Mouse (Mus musculus): ENCODE results near the gene H2-Q4. TPM values are rescaled to one million over a fixed set of nuclear protein-coding genes. Genes with fewer than 3 reads are reported as not detected.
A peak's percentile ranks its signal among the peaks of the same experiment; 100 is the strongest.
"Not testable (repeated sequence)": the region's sequence is repeated elsewhere in the genome, so short reads cannot be mapped to it uniquely, and the experiment has no call there.

Gene H2-Q4
- total RNA-seq, 2 experiments from 2014 or later, result 1.7 to 2.3 TPM

DNA sequence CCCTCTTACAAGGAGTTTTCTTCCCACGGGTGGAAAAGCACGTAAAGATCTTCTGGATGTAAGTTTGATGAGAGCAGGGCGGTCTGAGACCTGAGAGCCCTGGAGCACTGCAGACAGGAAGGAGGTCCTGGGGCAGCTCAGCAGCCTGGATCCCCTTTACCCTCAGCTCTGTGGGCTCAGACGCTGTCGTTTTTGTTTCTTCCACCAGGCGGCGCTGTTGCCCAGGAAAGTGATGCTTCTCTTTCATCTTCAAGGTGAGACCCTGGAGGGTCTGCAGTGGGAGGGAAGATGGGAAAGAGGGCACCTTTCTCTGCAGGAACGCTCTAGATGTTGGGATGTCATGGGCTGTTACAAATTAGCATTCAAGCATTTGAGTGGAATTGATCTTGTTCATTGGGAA, 55.4 kb downstream of the H2-Q4 start:
- DNase-seq (ENCODE audit: low spot score in 2 of 2), result not testable (repeated sequence)

More for the DNA sequence above, 55.4 kb downstream of the H2-Q4 start:
- not testable (repeated sequence) for H3K27ac ChIP-seq, H3K4me3 ChIP-seq
- peak; percentile 73 for TF ChIP-seq CTCF (conservative IDR thresholded peaks at IDR 0.05)

Other genes with a start within 250 kb of the H2-Q4 start
- gene Apom, start 247.6 kb upstream of the H2-Q4 start, total RNA-seq (2021), result under 1 TPM; 0.37 to 0.49 TPM
- 100 to 1,000 TPM; 320 to 334 TPM for gene Bag6, start 244.4 kb upstream of the H2-Q4 start, total RNA-seq (2021)
- 100 to 1,000 TPM; 339 to 370 TPM for gene Prrc2a, start 214.7 kb upstream of the H2-Q4 start, total RNA-seq (2021)
- gene Aif1, start 203.5 kb upstream of the H2-Q4 start, total RNA-seq (2021), result 10 to 100 TPM; 11.1 to 11.8 TPM
- gene Lst1, start 191.2 kb upstream of the H2-Q4 start, total RNA-seq (2021), result 1 to 10 TPM; 6.2 to 8.6 TPM
- gene Ltb, start 185.2 kb upstream of the H2-Q4 start, total RNA-seq (2021), result under 1 TPM; 0.76 to 0.77 TPM
- gene Tnf, start 177.6 kb upstream of the H2-Q4 start, total RNA-seq (2021), result not detected
- under 1 TPM; 0.54 to 0.59 TPM for gene Lta, start 174.3 kb upstream of the H2-Q4 start, total RNA-seq (2021)
- gene Gm16181, start 158.8 kb upstream of the H2-Q4 start, total RNA-seq (2021), result not detected
- 100 to 1,000 TPM; 615 to 646 TPM for gene Atp6v1g2, start 146.0 kb upstream of the H2-Q4 start, total RNA-seq (2021)
- gene Nfkbil1, start 143.8 kb upstream of the H2-Q4 start, total RNA-seq (2021), result 10 to 100 TPM; 13.3 to 15.1 TPM
- gene Ddx39b, start 137.9 kb upstream of the H2-Q4 start, total RNA-seq (2021), result 100 to 1,000 TPM; 230 to 239 TPM
- 10 to 100 TPM; 15.7 to 21.2 TPM for gene H2-D1, start 116.9 kb upstream of the H2-Q4 start, total RNA-seq (2021)
- gene H2-Q1, start 59.2 kb upstream of the H2-Q4 start, total RNA-seq (2021), result under 1 TPM; 0.13 to 0.47 TPM
- gene H2-Q2, start 37.4 kb upstream of the H2-Q4 start, total RNA-seq (2021), result under 1 TPM in 1 of 2 experiments, not detected in 1; 0.38 TPM
- gene H2-Q6, start 45.2 kb downstream of the H2-Q4 start, total RNA-seq (2021), result not detected
- under 1 TPM; 0.69 to 0.79 TPM for gene H2-Q7, start 59.5 kb downstream of the H2-Q4 start, total RNA-seq (2021)
- under 1 TPM; 0.12 to 0.15 TPM for gene H2-Q10, start 90.5 kb downstream of the H2-Q4 start, total RNA-seq (2021)
- under 1 TPM in 1 of 2 experiments, not detected in 1; 0.52 TPM for gene Pou5f1, start 126.4 kb downstream of the H2-Q4 start, total RNA-seq (2021)
- gene Tcf19, start 137.2 kb downstream of the H2-Q4 start, total RNA-seq (2021), result 1 to 10 TPM; 4.7 to 7.2 TPM
- 10 to 100 TPM; 11.0 to 12.6 TPM for gene Cchcr1, start 137.5 kb downstream of the H2-Q4 start, total RNA-seq (2021)
- gene Psors1c2, start 153.6 kb downstream of the H2-Q4 start, total RNA-seq (2021), result 1 to 10 TPM in 1 of 2 experiments, under 1 TPM in 1; 0.59 to 1.1 TPM
- under 1 TPM in 1 of 2 experiments, not detected in 1; 0.25 TPM for gene Cdsn, start 172.5 kb downstream of the H2-Q4 start, total RNA-seq (2021)
- not detected for gene 2300002M23Rik, start 187.8 kb downstream of the H2-Q4 start, total RNA-seq (2021)
- not detected for gene Sfta2, start 221.9 kb downstream of the H2-Q4 start, total RNA-seq (2021)
- gene Gm9573, start 247.0 kb downstream of the H2-Q4 start, total RNA-seq (2021), result not detected